Mouse (Mus musculus): ENCODE measurements around the gene Parp3. TPM values are rescaled to one million over a fixed set of nuclear protein-coding genes. Genes with fewer than 3 reads are reported as not detected.

Gene Parp3
- total and polyA plus RNA-seq, 2 experiments: 19.4 to 23.3 TPM

GRCm38 (mm10) chr9:106451899-106452298, 24.9 kb downstream of the Parp3 start:
- no peak overlapping the region for H3K9ac ChIP-seq (ENCODE audit: low read depth, low read length)
- WGBS: 69% methylated on average over 2 of the region's 2 CpGs
- H3K27me3 ChIP-seq (ENCODE audit: control insufficient read depth, insufficient read depth, low read length): no peaks in the 10 kb centered on the region
- TF ChIP-seq POLR2A (IDR thresholded peaks at IDR 0.05; ENCODE audit: extremely low read depth, insufficient read depth, low read length) (no peak), CTCF (IDR thresholded peaks at IDR 0.05; ENCODE audit: low read depth, low read length) (no peak)
- H3K4me1 ChIP-seq (ENCODE audit: control insufficient read depth, insufficient read depth, low read length): peaks cover 28% of the 10 kb centered on the region
- peaks cover 7% of the 10 kb centered on the region; the same call in 1 of the 2 replicates for H3K36me3 ChIP-seq (ENCODE audit: control insufficient read depth, insufficient read depth, low read length)
- H3K79me2 ChIP-seq (ENCODE audit: control insufficient read depth, insufficient read depth, low read length): peaks cover 11% of the 10 kb centered on the region; the same call in 1 of the 2 replicates
- no peak for DNase-seq (ENCODE audit: extremely low read depth, low read depth, low spot score)
- peak overlapping the region; percentile 57 for H3K27ac ChIP-seq (replicated peaks; ENCODE audit: insufficient read depth, low read depth, low read length)
- no peak overlapping the region for H3K4me3 ChIP-seq (ENCODE audit: insufficient read depth, low read depth, low read length)

DNA sequence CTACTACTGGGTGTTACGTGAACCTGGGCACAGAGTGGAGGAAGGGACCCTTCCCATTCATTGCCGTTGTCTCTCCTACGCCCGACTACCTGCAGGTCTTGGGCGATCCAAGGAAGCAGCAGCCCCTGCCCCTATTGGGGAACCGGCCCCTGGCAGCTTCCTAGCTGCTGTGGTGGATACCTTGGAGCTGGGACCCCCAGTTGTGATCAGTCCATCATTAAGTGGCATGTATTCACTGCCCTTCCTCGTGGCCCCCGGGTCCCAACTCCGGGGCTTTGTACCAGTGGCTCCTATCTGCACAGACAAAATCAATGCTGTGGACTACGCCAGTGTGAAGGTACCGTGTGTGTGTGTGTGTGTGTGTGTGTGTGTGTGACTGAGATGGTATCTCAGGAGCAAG, 25.5 kb downstream of the Parp3 start:
- Histone ChIP-seq H3K36me3 (ENCODE audit: control insufficient read depth, insufficient read depth, low read length) (peaks cover 7% of the 10 kb centered on the region; the same call in 1 of the 2 replicates), H3K79me2 (ENCODE audit: control insufficient read depth, insufficient read depth, low read length) (peaks cover 11% of the 10 kb centered on the region; the same call in 1 of the 2 replicates), H3K9ac (ENCODE audit: low read depth, low read length) (peak overlapping the region; percentile 8; the same call in 1 of the 2 replicates), H3K27ac (replicated peaks; ENCODE audit: insufficient read depth, low read depth, low read length) (peak overlapping the region; percentile 30; the same call in 1 of the 2 replicates), H3K4me1 (ENCODE audit: control insufficient read depth, insufficient read depth, low read length) (peaks cover 29% of the 10 kb centered on the region), H3K4me3 (ENCODE audit: insufficient read depth, low read depth, low read length) (no peak overlapping the region), H3K27me3 (ENCODE audit: control insufficient read depth, insufficient read depth, low read length) (no peaks in the 10 kb centered on the region)
- TF ChIP-seq POLR2A (IDR thresholded peaks at IDR 0.05; ENCODE audit: extremely low read depth, insufficient read depth, low read length) (no peak), CTCF (IDR thresholded peaks at IDR 0.05; ENCODE audit: low read depth, low read length) (no peak)
- WGBS: 51% methylated on average over 11 of the region's 11 CpGs
- DNase-seq (ENCODE audit: extremely low read depth, low read depth, low spot score): no peak

DNA sequence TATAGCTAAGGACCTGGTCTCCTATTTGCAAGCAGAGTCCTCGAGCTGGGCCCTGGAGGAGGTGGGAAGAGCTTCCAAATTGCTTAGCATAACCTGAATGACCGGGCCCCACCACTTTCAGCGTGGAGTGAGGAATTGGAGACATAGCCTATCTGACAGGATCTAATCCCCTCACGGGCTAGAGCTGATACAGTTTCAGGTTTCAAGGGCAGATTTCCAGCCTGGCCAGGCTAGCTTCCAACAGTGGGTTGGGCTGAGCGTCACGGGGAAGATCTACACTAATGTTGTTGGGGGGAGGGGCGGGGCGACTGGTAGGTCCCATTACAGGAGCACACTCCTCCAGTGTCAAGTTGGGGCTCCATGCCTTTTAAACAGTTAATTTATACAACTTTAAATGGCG, 26.1 kb downstream of the Parp3 start:
- peaks cover 7% of the 10 kb centered on the region; the same call in 1 of the 2 replicates for H3K36me3 ChIP-seq (ENCODE audit: control insufficient read depth, insufficient read depth, low read length)
- peak overlapping the region; percentile 100 for H3K27ac ChIP-seq (replicated peaks; ENCODE audit: insufficient read depth, low read depth, low read length)
- peak overlapping the region; percentile 63; the same call in 1 of the 2 replicates for H3K4me3 ChIP-seq (ENCODE audit: insufficient read depth, low read depth, low read length)
- TF ChIP-seq POLR2A (IDR thresholded peaks at IDR 0.05; ENCODE audit: extremely low read depth, insufficient read depth, low read length) (no peak), CTCF (IDR thresholded peaks at IDR 0.05; ENCODE audit: low read depth, low read length) (no peak)
- WGBS: 19% methylated on average over 9 of the region's 9 CpGs
- H3K27me3 ChIP-seq (ENCODE audit: control insufficient read depth, insufficient read depth, low read length): no peaks in the 10 kb centered on the region
- DNase-seq (ENCODE audit: extremely low read depth, low read depth, low spot score): peak; percentile 76
- H3K4me1 ChIP-seq (ENCODE audit: control insufficient read depth, insufficient read depth, low read length): peaks cover 29% of the 10 kb centered on the region
- peaks cover 11% of the 10 kb centered on the region; the same call in 1 of the 2 replicates for H3K79me2 ChIP-seq (ENCODE audit: control insufficient read depth, insufficient read depth, low read length)
- peak overlapping the region; percentile 93 for H3K9ac ChIP-seq (ENCODE audit: low read depth, low read length)

DNA sequence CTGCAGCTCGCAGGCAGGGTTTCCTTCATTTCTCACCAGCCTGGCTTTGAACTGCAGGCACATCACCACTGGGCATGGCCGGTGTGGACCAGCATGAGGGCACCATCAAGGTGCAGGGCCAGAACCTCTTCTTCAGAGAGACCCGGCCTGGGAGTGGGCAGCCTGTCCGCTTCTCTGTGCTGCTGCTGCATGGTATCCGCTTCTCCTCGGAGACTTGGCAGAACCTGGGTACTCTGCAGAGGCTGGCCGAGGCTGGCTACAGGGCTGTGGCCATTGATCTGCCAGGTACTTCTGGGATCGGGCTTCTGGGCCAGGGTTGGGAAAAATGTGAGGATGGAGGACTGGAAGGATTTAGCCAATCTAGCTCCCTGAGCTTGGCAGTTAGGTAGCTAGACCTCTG, 26.8 kb downstream of the Parp3 start:
- H3K36me3 ChIP-seq (ENCODE audit: control insufficient read depth, insufficient read depth, low read length): peaks cover 7% of the 10 kb centered on the region; the same call in 1 of the 2 replicates
- H3K4me1 ChIP-seq (ENCODE audit: control insufficient read depth, insufficient read depth, low read length): peaks cover 33% of the 10 kb centered on the region
- peak overlapping the region; percentile 100 for H3K27ac ChIP-seq (replicated peaks; ENCODE audit: insufficient read depth, low read depth, low read length)
- peak overlapping the region; percentile 93 for H3K9ac ChIP-seq (ENCODE audit: low read depth, low read length)
- H3K4me3 ChIP-seq (ENCODE audit: insufficient read depth, low read depth, low read length): peak overlapping the region; percentile 63
- H3K79me2 ChIP-seq (ENCODE audit: control insufficient read depth, insufficient read depth, low read length): peaks cover 11% of the 10 kb centered on the region; the same call in 1 of the 2 replicates
- H3K27me3 ChIP-seq (ENCODE audit: control insufficient read depth, insufficient read depth, low read length): no peaks in the 10 kb centered on the region
- TF ChIP-seq POLR2A (IDR thresholded peaks at IDR 0.05; ENCODE audit: extremely low read depth, insufficient read depth, low read length): no peak
- no peak for TF ChIP-seq CTCF (IDR thresholded peaks at IDR 0.05; ENCODE audit: low read depth, low read length)
- DNase-seq (ENCODE audit: extremely low read depth, low read depth, low spot score): peak; percentile 54
- WGBS: 41% methylated on average over 8 of the region's 8 CpGs

- H3K27me3 ChIP-seq (ENCODE audit: control insufficient read depth, insufficient read depth, low read length): no peaks in the 10 kb centered on the region
- H3K36me3 ChIP-seq (ENCODE audit: control insufficient read depth, insufficient read depth, low read length): peaks cover 7% of the 10 kb centered on the region; the same call in 1 of the 2 replicates
- under 1% methylated on average over 23 of the region's 23 CpGs for WGBS
- H3K9ac ChIP-seq (ENCODE audit: low read depth, low read length): peak overlapping the region; percentile 93
- DNase-seq (ENCODE audit: extremely low read depth, low read depth, low spot score): peak; percentile 91
- TF ChIP-seq CTCF (IDR thresholded peaks at IDR 0.05; ENCODE audit: low read depth, low read length): peak; percentile 90
- TF ChIP-seq POLR2A (IDR thresholded peaks at IDR 0.05; ENCODE audit: extremely low read depth, insufficient read depth, low read length): peak; percentile 79
- H3K79me2 ChIP-seq (ENCODE audit: control insufficient read depth, insufficient read depth, low read length): peaks cover 11% of the 10 kb centered on the region; the same call in 1 of the 2 replicates
- H3K27ac ChIP-seq (replicated peaks; ENCODE audit: insufficient read depth, low read depth, low read length): peak overlapping the region; percentile 100
- H3K4me1 ChIP-seq (ENCODE audit: control insufficient read depth, insufficient read depth, low read length): peaks cover 36% of the 10 kb centered on the region
- H3K4me3 ChIP-seq (ENCODE audit: insufficient read depth, low read depth, low read length): peak overlapping the region; percentile 79
Measured at GRCm38 (mm10) chr9:106448498-106449031, 28.2 kb downstream of the Parp3 start.

GRCm38 (mm10) chr9:106447951-106448350, 28.8 kb downstream of the Parp3 start:
- TF ChIP-seq CTCF (IDR thresholded peaks at IDR 0.05; ENCODE audit: low read depth, low read length): no peak
- TF ChIP-seq POLR2A (IDR thresholded peaks at IDR 0.05; ENCODE audit: extremely low read depth, insufficient read depth, low read length): 0 out of 2 replicates have a peak, but pooled peaks have one; percentile 9
- H3K27ac ChIP-seq (replicated peaks; ENCODE audit: insufficient read depth, low read depth, low read length): peak overlapping the region; percentile 100
- H3K4me3 ChIP-seq (ENCODE audit: insufficient read depth, low read depth, low read length): peak overlapping the region; percentile 79
- peaks cover 36% of the 10 kb centered on the region for H3K4me1 ChIP-seq (ENCODE audit: control insufficient read depth, insufficient read depth, low read length)
- peaks cover 7% of the 10 kb centered on the region; the same call in 1 of the 2 replicates for H3K36me3 ChIP-seq (ENCODE audit: control insufficient read depth, insufficient read depth, low read length)
- peak overlapping the region; percentile 93 for H3K9ac ChIP-seq (ENCODE audit: low read depth, low read length)
- peak; percentile 87 for DNase-seq (ENCODE audit: extremely low read depth, low read depth, low spot score)
- peaks cover 11% of the 10 kb centered on the region; the same call in 1 of the 2 replicates for H3K79me2 ChIP-seq (ENCODE audit: control insufficient read depth, insufficient read depth, low read length)
- H3K27me3 ChIP-seq (ENCODE audit: control insufficient read depth, insufficient read depth, low read length): no peaks in the 10 kb centered on the region
- 9% methylated on average over 9 of the region's 9 CpGs for WGBS

Data from liver, adult 2 months (tissue).